Mouse (Mus musculus) c-Kit-positive CD71-positive TER-119-positive erythroid progenitor cells, embryonic 14.5 days (primary cell): ENCODE measurements around the gene Khk.
A peak's percentile ranks its signal among the peaks of the same experiment; 100 is the strongest.

Experiments
- DNase-seq: peaks from one replicate; pipeline ENCODE4 v3.0.0-alpha.2; 2013; ENCODE audit warnings: low spot score

Gene Khk

DNA sequence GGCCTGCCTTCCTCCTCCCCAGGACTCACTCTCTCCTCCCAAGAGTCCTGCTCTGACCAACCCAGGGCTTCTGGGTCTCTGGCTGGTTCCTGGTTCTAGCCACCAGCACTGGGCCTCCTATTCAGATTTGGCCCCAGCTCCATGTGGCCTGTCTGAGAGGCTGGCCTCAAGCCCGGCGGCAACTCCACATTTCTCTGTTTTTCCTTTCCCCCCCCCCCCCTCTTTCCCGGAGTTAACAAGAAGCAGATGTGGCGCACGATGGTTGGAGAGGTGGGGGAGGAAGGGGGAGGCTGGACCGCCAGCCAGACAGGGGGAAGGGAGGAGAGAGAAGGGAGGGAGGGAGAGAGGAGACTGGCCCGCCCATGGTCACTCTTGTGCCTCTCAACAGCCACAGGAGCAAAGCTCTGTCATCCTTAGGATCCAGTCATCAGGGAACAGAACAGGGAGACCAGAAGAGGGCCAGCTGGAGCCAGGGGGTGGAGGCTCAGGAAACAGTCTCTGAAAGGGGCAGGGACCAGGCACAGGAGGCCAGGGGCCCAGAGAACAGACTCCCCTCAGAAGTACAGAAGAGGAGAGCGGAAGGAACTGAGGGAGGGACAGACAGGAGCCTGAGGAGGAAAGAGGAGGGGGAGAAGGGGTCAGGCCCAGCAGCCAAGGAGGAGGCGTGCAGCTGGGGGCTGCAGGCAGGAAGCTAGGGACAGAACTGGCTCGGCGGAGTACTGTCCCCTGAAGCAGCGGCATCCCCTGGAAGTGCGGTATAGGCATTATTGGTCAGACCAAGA, 8.0 kb upstream of the Khk start, which contains the start of gene Emilin1:
Gene Emilin1 (plus strand): TSS at position 343 of the 782 bp plus-strand sequence.
- no peak for DNase-seq

DNA sequence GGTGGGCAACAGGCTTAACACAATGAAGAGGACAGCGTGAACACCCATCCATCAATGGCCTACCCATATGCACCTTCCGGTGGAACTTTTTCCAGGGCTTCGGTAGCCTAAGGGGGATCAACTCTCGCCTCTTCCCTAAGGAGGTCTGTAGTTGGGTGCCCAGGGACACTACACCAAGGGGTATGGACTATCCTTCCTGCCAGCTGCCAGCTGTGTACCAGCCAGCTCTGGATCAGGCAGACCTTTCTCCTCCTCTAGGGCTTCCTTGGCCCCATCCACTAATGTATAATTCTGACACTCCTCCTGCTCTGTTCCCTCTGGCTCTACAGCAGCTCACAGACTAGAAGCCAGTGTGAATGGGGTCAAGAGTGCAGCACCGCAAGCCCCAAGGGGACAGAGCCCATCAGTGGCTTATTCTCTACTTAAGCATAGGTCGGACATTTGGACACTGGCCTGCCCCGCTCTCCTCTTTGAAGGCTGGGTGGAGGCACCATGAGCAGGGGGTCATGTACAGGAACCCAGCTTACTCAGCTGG, 7.1 kb upstream of the Khk start:
- no peak for DNase-seq

DNA sequence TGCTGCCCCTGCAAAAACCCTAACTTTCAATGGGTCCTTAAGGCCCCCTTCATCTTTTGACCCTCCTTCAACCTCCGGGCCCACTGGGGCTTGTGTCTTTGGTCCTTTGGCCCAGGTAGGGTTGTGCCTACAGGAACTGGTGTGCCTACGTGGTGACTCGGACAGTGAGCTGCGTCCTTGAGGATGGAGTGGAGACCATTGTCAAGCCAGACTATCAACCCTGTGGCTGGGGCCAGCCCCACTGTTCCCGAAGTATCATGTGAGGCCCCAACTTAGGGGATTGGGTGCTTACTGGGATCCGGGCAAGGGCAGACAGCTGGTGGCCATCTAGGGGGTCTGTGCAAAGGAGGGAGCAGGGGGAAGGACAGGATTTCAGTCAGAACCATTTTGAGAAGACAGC, 6.4 kb upstream of the Khk start:
- DNase-seq: no peak

DNA sequence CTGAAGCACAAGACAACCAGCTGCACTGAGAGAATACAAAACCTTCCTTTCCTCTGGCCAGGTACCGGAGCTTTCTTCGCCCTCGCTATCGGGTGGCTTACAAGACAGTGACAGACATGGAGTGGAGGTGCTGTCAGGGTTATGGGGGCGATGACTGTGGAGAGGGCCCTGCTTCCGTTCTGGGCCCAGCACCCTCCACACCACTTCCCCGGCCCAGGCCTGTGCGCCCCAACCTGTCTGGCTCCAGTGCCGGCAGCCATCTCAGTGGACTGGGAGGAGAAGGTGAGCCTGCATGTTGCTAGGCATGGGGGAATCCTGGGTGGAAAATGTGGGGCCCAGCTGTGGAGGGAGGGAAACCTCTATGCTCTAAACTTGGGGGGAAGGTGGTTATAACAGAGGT, 5.8 kb upstream of the Khk start:
- DNase-seq: no peak

- DNase-seq: peak; percentile 70
Observed at GRCm38 (mm10) chr5:30915974-30916433, 5.2 kb upstream of the Khk start.

GRCm38 (mm10) chr5:30916841-30917240, 4.4 kb upstream of the Khk start:
- DNase-seq: no peak

- DNase-seq: no peak
Observed at GRCm38 (mm10) chr5:30917348-30917747, 3.9 kb upstream of the Khk start.

- DNase-seq: no peak
Observed at GRCm38 (mm10) chr5:30917891-30918670, 3.1 kb upstream of the Khk start.

DNA sequence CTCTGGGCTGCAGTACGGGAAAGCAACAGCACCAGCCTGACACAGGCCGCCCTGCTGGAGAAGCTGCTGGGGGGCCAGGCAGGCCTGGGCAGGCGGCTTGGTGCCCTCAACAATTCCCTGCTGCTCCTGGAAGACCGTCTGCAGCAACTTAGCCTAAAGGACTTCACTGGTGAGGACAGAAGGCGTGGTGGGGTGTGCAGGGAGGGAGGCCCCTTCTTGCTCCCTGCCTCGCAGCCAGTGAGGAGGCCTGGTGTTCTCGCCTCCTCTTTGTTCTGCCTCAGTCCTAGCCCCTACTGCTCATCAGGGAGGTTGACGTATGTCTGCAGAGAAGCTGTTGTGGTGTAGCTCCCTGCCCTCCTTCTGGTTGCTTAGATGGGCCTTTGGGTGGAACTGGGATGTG, 2.5 kb upstream of the Khk start:
- no peak for DNase-seq

- DNase-seq: no peak
Observed at GRCm38 (mm10) chr5:30919831-30920614, 1.2 kb upstream of the Khk start.

DNA sequence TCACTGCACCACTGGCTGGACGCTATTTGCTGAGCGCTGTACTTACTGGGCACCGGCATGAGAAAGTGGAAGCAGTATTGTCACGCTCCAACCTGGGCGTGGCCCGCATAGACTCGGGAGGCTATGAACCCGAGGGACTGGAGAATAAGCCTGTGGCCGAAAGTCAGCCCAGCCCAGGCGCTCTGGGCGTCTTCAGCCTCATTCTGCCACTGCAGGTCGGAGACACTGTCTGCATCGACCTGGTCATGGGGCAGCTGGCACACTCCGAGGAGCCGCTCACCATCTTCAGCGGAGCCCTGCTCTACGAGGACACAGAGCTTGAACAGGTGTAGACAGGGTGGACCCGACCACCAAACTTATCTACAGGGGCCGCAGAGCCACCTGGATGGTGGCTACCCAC, 610 bp upstream of the Khk start:
- no peak for DNase-seq

DNA sequence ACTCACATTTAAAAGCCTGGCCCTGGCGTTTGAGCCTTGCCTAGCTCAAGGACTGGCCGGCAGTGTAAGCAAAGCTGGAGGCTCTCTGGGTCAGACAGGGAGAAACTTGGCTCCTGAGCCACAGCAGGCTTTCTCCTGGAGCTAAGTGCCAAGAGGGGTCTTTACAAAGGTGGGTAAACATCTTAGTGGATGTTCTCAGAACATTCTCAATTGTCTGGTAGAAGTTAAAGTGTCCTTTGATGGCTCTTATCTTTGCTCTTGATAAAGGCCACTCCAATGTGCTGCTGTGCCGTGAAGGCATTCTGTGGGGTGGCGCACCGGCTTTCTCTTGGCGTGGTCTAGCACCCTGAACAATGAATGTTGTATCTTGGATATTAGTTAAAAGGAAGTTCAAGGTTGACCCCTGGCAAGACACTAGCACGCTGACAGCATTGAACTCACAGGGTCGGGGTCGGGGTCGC, 1.4 kb downstream of the Khk start:
- DNase-seq: no peak

- DNase-seq: no peak
Observed at GRCm38 (mm10) chr5:30923119-30923518, 1.9 kb downstream of the Khk start.

DNA sequence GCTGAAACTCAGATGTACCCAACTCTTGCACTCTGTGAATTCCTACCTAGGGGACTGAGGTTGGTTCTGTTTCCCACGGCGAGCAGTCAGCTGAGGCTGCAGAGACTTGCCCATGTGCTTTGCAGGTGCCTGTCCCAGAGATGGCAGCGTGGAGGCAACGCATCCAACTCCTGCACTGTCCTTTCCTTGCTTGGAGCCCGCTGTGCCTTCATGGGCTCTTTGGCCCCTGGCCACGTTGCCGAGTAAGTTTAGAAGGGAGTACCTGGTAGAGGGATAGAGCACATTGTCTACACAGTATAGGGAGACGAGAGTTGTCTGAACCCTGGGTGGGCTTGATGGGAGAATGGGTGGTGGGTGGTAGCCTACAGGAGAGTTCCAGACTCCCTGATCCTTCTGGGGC, 3.4 kb downstream of the Khk start:
- no peak for DNase-seq

DNA sequence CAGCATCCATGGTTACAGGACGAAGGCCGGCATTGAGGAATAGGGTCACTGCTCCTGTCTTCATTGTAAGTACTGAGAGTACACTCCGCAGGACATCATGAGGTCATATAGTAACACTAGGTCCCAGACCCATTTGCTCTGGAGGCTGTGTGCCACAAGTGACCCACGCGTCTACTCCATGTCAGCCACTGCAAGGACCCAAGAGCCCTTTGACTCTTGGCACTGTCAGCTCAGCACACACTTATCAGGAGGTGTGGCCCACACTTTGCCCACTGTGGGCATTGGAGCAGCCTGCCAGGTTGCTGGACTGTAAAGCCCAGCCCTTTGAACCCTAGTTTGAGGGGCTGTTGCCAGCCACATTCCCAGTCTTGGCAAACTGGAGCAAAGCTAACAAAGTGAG, 4.0 kb downstream of the Khk start:
- DNase-seq: no peak

DNA sequence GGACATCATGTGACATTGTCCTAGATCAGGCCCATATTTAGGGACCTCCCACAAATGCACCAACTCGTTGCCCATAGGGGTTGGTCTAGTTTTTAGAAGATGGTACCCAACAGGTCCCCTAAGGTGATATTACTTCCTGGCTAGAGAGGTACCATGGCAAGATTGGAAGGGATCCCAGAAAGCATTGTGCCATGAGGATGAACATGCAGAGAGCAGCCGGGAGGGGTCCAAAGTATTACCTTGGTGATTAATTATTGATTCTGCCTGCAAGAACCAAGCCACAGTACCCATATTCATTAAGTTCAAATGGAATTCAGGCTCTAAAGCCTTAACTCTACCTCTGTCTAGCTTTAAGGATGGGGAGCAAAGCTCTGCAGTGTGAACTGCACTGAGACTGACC, 4.8 kb downstream of the Khk start:
- DNase-seq: no peak

DNA sequence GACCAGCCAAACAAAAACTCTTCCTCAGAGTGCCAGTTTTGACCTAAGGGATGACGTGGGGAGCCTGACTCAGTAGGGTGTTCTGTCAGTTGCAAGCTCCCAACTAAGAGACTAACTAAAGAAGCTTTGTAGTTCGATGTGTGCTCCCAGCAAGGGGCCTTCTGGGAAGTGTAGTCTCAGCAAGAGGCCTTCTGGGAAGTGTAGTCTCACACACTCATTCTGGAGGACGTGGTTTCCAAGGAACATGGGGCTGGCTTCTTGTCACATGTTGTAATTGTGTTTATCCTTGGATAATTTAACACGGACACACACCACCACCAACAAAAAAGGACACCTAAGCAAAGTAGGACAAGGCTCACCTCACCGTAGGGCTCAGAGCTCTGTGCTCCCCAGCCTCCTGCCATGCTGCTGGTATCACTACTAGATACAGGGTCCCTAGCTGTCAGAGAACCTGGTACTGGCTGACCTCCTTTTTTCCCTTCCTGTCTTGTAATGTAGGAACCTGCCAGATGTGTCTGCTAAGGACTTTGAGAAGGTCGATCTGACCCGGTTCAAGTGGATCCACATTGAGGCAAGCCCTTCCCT, 6.8 kb downstream of the Khk start:
- DNase-seq: no peak

DNA sequence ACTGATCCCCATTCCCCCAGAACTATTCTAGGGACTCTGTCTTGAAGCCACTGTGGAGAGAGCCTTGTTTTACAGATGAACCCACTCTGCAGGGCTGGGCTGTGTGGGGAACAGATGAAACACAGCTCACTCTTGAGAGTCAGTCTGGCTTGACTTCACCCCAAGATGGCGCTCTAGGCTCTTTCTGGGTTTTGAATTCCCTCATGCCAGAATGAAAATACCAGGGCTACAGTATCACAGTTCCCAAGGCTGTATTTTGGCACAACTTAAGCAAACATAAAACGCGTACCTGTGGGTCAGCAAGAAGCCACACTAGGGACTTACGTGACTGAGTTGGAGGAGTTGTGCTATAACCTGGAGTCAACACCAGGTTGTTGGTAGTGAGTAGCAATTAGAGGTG, 8.9 kb downstream of the Khk start:
- DNase-seq: no peak

DNA sequence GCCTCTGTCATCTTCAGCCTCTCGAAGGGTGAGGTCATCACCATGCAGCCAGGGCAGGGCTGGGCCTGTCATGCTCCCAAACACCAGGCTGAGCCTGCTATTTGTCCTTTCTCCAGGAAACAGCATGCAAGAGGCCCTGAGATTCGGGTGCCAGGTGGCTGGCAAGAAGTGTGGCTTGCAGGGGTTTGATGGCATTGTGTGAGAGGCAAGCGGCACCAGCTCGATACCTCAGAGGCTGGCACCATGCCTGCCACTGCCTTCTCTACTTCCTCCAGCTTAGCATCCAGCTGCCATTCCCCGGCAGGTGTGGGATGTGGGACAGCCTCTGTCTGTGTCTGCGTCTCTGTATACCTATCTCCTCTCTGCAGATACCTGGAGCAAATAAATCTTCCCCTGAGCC, 9.6 kb downstream of the Khk start:
- no peak for DNase-seq

GRCm38 (mm10) chr5:30931378-30931777, 10.1 kb downstream of the Khk start:
- DNase-seq: no peak

- no peak for DNase-seq
Observed at GRCm38 (mm10) chr5:30933705-30934104, 12.5 kb downstream of the Khk start.
